Mouse (Mus musculus): ENCODE results near the gene Ube2m.

Gene Ube2m

GRCm38 (mm10) chr7:13003380-13003779 is 34.7 kb downstream of the Ube2m start:
- no peak for DNase-seq (ENCODE audit: low spot score in 2 of 2)

- no peak for DNase-seq (ENCODE audit: low spot score in 2 of 2)
Observed at GRCm38 (mm10) chr7:13001584-13001983, 36.5 kb downstream of the Ube2m start.

- no peak for DNase-seq (ENCODE audit: low spot score in 2 of 2)
Observed at GRCm38 (mm10) chr7:12998851-12999250, 39.2 kb downstream of the Ube2m start, which contains the start of gene Trim28. Gene Trim28, plus strand, starts transcription at chr7:12999114.

GRCm38 (mm10) chr7:12998053-12998452 is 40.0 kb downstream of the Ube2m start, which contains the start of gene Slc27a5:
Gene Slc27a5, minus strand, starts transcription at chr7:12998192.
- DNase-seq (ENCODE audit: low spot score in 2 of 2): no peak

- DNase-seq (ENCODE audit: low spot score in 2 of 2): no peak
Observed at GRCm38 (mm10) chr7:12997230-12997629, 40.8 kb downstream of the Ube2m start.

GRCm38 (mm10) chr7:12995862-12996261 is 42.2 kb downstream of the Ube2m start:
- DNase-seq (ENCODE audit: low spot score in 2 of 2): no peak

- DNase-seq (ENCODE audit: low spot score in 2 of 2): no peak
Observed at GRCm38 (mm10) chr7:12993148-12993547, 44.9 kb downstream of the Ube2m start.

- DNase-seq (ENCODE audit: low spot score in 2 of 2): no peak
Observed at GRCm38 (mm10) chr7:12992222-12992621, 45.9 kb downstream of the Ube2m start.

- DNase-seq (ENCODE audit: low spot score in 2 of 2): no peak
Observed at GRCm38 (mm10) chr7:12987409-12988189, 50.5 kb downstream of the Ube2m start.

- no peak for DNase-seq (ENCODE audit: low spot score in 2 of 2)
Observed at GRCm38 (mm10) chr7:12986906-12987305, 51.2 kb downstream of the Ube2m start.

- DNase-seq (ENCODE audit: low spot score in 2 of 2): no peak
Observed at GRCm38 (mm10) chr7:12985724-12986123, 52.4 kb downstream of the Ube2m start.
